Mouse (Mus musculus) left cerebral cortex, adult 2 months (tissue): ENCODE measurements around the gene Gramd4. TPM values are rescaled to one million over a fixed set of nuclear protein-coding genes. Genes with fewer than 3 reads are reported as not detected.
A peak's percentile ranks its signal among the peaks of the same experiment; 100 is the strongest.
"Not testable (repeated sequence)": the region's sequence is repeated elsewhere in the genome, so short reads cannot be mapped to it uniquely, and the experiment has no call there.

Experiments
- DNase-seq, 2 experiments: peaks; one replicate each; pipeline ENCODE4 v3.0.0; 2021 to 2022; ENCODE audit warnings: low spot score in 2 of 2, mixed read lengths in 1 of 2; ENCODE audit errors: extremely low spot score in 1 of 2
- H3K27ac ChIP-seq: fragments of 200-600 bp; 2 replicates; pipeline ENCODE4 v1.8.1; 2022
- H3K4me3 ChIP-seq: fragments of 200-600 bp; 2 replicates; pipeline ENCODE4 v1.8.1; 2022
- CTCF ChIP-seq: fragments of 200-600 bp; IDR thresholded peaks from 2 replicates; pipeline ENCODE4 v1.8.1; 2022; ENCODE audit warnings: antibody characterized with exemption, mild to moderate bottlenecking, moderate library complexity
- intact Hi-C: fragments of 180-260 bp; cut with DNase I; formaldehyde crosslinking; loops from one replicate; pipeline ENCODE4 v1.15.1; 2025
- total RNA-seq, 2 experiments: library from RNA; stranded (reverse); gene quantifications; 2 replicates each; pipeline ENCODE4 v1.2.3; 2021

Gramd4 gene
- total RNA-seq, 2 experiments from 2014 or later: 46.2 to 51.7 TPM

GRCm38 (mm10) chr15:86087591-86088149 lies 30.2 kb downstream of the Gramd4 start:
- no peak overlapping the region for H3K4me3 ChIP-seq
- intact Hi-C loops: loop anchor here (5.0 kb wide), 1 partner anchor 35 kb away; no protein-coding TSS in a partner anchor
- no peak for TF ChIP-seq CTCF
- H3K27ac ChIP-seq: peak overlapping the region; percentile 57; the same call in 1 of the 2 replicates
- no peak for DNase-seq

GRCm38 (mm10) chr15:86088266-86088790 lies 30.8 kb downstream of the Gramd4 start:
- intact Hi-C loops: loop anchor here (5.0 kb wide), 1 partner anchor 34 kb away; no protein-coding TSS in a partner anchor
- DNase-seq: no peak
- H3K4me3 ChIP-seq: no peak overlapping the region
- no peak for TF ChIP-seq CTCF
- no peak overlapping the region; the same call in 1 of the 2 replicates for H3K27ac ChIP-seq

DNA sequence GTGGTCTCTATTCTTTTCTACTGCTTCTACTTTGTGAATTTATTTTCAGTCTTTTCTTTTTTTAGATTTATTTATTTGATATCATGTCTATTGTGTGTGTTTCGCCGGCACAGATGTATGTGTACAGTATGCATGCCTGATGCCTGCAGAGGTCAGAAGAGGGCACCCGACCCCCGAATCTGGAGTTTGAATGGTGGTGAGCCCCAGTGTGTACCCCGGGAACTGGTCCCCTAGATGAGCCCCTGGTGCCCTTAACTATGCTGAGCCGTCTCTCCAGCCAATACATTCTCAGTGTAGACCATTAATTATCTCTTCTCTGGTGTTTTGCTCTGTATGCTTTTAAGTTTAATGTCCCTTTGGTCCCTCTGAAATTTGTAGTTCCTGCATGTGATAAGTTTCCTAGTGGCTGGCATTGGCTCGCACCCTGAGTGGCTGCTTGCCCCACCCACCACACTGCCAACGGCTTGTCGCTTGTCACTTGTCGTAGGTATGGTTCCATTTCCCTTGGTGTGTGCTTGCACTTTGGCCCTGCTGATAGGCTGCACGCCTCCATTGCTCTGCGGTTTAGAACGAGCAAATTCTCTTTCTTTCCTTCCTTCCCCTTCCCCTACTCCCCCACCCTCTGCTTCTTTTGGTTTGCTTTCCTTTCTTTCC lies 31.7 kb downstream of the Gramd4 start:
- intact Hi-C loops: loop anchor here (5.0 kb wide), 1 partner anchor 33 kb away; no protein-coding TSS in a partner anchor
- H3K27ac ChIP-seq: no peak overlapping the region; the same call in 1 of the 2 replicates
- TF ChIP-seq CTCF: no peak
- no peak overlapping the region for H3K4me3 ChIP-seq
- no peak for DNase-seq

- Histone ChIP-seq H3K27ac (peak overlapping the region; percentile 57), H3K4me3 (no peak overlapping the region)
- intact Hi-C loops: loop anchor here (5.0 kb wide), 1 partner anchor 32 kb away; no protein-coding TSS in a partner anchor
- DNase-seq: no peak
- TF ChIP-seq CTCF: no peak
Observed at GRCm38 (mm10) chr15:86089991-86090529, 32.6 kb downstream of the Gramd4 start.

DNA sequence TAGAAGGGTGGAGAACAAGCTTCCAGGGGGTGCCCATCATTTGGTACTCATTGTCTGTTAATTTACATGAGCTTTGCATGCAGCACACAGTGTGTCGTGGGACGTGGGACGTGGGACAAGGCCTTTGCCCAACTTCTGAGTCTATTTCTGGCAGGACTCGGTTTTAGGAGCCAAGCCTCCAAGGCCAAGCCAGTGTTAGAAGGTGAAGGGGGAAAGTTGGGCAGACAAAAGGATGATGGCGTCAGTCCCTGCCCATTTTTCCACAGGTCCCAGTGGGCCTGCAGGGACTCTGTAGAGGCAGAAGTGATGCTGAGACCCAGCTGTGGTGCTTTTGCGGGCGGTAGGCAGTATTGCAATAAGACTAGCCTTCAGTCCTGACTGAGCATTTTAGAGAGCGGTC lies 33.1 kb downstream of the Gramd4 start:
- peak overlapping the region; percentile 57; the same call in 1 of the 2 replicates for H3K27ac ChIP-seq
- no peak for TF ChIP-seq CTCF
- no peak for DNase-seq
- H3K4me3 ChIP-seq: no peak overlapping the region
- intact Hi-C loops: no loop called here

DNA sequence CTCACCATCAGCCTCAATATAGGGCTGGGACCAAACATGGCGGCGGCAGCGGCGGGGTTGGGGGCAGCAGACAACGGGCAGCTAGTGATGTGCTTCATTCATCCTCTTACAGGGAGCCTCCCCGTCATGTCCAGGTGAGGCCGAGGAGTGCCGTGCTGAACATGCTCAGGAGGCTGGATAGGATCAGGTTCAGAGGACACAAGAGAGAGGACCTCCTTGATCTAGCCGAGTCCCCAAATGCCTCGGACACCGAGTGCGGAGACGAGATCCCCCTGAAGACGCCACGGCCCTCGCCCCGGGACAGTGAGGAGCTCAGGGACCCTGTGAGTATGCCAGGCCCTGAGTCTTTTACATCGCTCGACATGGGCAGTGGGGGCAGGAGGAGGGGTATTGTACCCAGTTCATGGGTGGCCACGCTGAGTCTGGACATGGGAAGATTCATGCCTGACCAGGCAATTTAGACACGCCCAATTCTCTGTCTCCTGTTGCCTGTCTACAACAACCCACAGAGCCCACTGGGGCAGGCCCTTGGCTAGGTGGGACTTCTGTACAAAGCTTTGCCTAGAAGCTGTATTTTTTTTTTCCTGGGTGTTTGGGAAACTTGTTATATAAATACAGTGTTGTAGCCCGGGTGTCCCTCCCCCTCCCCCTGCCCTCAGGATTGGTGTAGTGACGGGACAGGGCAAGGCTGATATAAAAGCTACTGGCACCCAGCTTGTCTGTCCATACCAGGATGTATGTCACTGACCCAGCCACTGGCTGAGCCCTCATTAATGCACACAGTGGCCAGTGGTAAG lies 33.9 kb downstream of the Gramd4 start:
- no peak for DNase-seq
- intact Hi-C loops: no loop called here
- no peak for TF ChIP-seq CTCF
- H3K27ac ChIP-seq: peak overlapping the region; percentile 57; the same call in 1 of the 2 replicates
- no peak overlapping the region for H3K4me3 ChIP-seq

DNA sequence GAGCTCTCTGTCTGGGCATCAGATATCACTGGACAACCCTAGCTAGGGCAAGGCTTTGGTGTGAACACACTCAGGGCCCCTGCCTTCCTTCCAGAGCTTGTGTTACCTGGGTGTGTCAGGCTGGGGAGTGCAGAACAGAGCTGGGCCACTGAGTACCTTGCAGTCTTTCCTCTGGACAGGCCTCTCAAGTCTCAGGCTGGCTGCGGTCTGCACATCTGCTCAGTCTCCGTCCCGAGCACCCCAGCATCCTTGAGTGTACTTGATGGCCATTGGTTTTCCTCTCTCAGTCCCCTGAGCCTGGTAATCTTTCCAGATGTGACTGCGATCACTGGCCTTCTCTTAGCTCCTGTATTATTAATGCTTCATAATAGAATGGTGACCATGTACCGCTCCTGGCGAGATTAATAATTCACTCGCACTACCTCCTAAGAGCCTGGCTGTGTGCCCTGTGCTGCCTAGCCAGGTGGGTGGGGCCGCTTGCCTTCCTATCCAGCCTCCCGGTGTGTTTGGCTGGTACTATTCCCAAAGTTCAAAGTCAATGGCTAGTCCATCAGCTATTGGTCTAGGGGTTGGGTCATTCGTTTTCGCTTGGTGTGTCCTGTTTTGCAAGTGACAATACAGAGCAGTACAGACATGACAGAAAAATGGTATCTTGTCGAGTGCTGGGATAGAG lies 34.6 kb downstream of the Gramd4 start:
- no peak overlapping the region for H3K27ac ChIP-seq
- no peak for DNase-seq
- no peak overlapping the region for H3K4me3 ChIP-seq
- TF ChIP-seq CTCF: no peak
- intact Hi-C loops: no loop called here

- TF ChIP-seq CTCF: no peak
- no peak overlapping the region for H3K4me3 ChIP-seq
- intact Hi-C loops: no loop called here
- no peak for DNase-seq
- H3K27ac ChIP-seq: no peak overlapping the region
Observed at GRCm38 (mm10) chr15:86093236-86093635, 35.7 kb downstream of the Gramd4 start.

- TF ChIP-seq CTCF: no peak
- Histone ChIP-seq H3K4me3 (no peak overlapping the region), H3K27ac (no peak overlapping the region)
- DNase-seq: no peak
- intact Hi-C loops: no loop called here
Observed at GRCm38 (mm10) chr15:86094324-86095121, 37.0 kb downstream of the Gramd4 start.

- H3K4me3 ChIP-seq: no peak overlapping the region
- DNase-seq: no peak
- intact Hi-C loops: no loop called here
- no peak for TF ChIP-seq CTCF
- no peak overlapping the region for H3K27ac ChIP-seq
Observed at GRCm38 (mm10) chr15:86095722-86096603, 38.5 kb downstream of the Gramd4 start.

- intact Hi-C loops, H3K4me3 ChIP-seq, H3K27ac ChIP-seq, DNase-seq: not testable (repeated sequence)
Observed at GRCm38 (mm10) chr15:86096604-86097020, 39.1 kb downstream of the Gramd4 start.
